Mouse (Mus musculus): Measurements from ENCODE around the gene Ugt1a10.

- TF ChIP-seq POLR2A (IDR thresholded peaks at IDR 0.05; ENCODE audit: borderline replicate concordance, extremely low read depth, insufficient read depth, insufficient read length, poor library complexity, severe bottlenecking), result no peak
- no peak for TF ChIP-seq CTCF (IDR thresholded peaks at IDR 0.05; ENCODE audit: borderline replicate concordance, extremely low read depth, insufficient read depth, insufficient read length)
Observed at GRCm38 (mm10) chr1:88230421-88230820, 175.2 kb downstream of the Ugt1a10 start.

Data from brain, embryonic 14.5 days (tissue).